Mouse (Mus musculus): ENCODE results near the gene Wwc1.

Wwc1 gene

DNA sequence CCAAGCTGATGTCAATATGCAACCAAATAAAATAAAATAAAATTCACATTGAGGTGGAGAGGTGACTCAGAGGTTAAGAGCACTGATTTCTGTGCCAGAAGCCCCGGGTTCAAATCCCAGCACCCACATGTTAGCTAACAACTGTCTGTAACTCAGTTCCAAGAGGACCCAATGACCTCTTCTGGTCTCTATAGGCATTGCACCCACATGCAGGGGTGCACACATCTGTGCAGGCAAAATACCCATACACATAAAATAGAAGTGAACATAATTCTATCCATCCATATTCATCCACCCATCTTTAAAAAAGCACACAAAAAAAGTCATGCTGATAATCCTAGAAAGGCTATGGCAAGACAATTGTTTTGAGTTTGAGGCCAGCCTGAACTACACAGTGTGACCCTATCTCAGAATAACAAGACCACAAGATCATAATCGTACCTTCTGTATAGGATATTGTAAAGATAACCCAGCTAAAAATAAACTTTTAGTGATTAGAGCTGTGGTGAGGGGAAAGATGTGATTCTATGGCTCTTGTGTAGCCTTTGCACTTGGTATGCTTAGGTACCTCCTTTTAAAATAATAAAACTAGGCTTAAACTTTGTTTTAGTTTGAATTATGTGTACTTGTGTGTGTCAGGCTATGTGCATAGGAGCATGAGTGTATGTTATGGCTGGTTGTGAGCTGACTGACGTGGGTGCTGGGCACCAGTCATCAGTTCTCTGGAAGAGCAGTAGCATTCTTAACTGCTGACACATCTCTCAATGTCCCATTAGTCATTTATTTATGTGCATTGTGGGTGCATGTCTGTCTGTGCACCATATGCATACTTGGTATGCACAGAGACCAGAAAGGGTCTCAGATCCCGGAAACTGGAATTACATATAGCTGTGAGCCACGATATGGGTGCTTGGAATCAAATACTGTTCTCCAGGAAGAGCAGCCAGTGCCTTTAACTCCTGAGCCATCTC is 142.9 kb downstream of the Wwc1 start:
- DNase-seq (ENCODE audit: low read depth), result peak; percentile 43

DNA sequence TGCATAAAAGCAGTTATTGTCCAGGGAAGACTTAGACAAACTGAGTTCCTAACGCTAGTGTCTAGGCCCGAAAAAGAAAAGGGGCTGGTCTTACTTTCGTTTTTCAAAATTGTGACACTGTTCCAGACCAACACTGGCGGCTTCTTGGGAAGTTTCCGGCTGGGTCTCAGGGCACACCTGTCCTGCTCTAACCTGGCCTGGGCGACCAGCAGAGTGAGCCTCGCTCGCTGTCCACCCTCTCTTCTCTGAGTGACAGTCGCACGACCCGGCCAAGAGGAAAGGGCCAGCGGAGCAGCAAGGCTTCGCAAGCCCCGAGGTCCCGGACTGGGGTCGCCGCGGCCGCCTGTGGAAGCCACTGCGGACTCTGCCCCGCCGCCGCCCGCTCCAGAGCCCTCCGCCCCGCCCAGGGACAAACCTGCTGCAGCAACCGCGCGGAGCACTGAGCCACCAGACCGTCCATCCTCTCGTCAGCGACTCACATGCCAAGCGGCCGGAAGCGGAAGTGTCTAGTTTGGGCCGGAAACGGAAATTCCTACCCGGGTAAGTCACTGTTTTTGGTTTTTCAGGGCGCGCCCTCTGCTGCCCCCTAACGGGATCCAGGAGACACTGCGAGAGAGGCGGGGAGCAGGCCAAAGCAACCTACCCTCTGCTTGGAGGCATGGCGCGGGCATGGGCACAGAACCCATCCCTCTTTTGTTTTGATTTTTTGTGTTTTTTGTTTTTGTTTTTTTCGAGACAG is 146.1 kb downstream of the Wwc1 start, which contains the start of gene Rars:
Rars (minus strand) TSS at position 485 of the 739 bp plus-strand sequence.
- peak; percentile 94 for DNase-seq (ENCODE audit: low read depth)

GRCm38 (mm10) chr11:35833270-35833669 is 147.1 kb downstream of the Wwc1 start:
- peak; percentile 31 for DNase-seq (ENCODE audit: low read depth)

DNA sequence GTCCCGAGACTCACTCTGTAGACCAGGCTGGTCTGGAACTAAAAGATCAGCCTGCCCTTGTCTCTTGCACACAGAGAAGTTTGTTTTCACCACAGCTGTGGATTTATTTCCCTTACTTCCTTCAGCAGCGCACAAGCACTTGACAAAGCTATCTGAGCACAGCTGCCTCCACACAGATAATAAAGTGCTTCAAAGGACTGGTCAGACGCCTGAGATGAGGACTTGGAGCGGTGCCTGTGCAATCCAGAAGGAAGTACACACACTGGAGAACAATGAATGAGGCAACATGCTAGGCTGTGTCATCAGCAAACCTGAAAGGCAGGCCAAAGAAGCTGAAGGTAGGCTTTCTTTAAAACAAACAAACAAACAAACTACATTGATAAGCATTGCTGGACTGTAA is 148.2 kb downstream of the Wwc1 start:
- no peak for DNase-seq (ENCODE audit: low read depth)

GRCm38 (mm10) chr11:35827714-35828113 is 152.6 kb downstream of the Wwc1 start:
- DNase-seq (ENCODE audit: low read depth), result peak; percentile 75

GRCm38 (mm10) chr11:35816316-35816715 is 164.0 kb downstream of the Wwc1 start:
- peak; percentile 54 for DNase-seq (ENCODE audit: low read depth)

- DNase-seq (ENCODE audit: low read depth), result no peak
These were observed 168.9 kb downstream of the Wwc1 start for GRCm38 (mm10) chr11:35811458-35811857.

DNA sequence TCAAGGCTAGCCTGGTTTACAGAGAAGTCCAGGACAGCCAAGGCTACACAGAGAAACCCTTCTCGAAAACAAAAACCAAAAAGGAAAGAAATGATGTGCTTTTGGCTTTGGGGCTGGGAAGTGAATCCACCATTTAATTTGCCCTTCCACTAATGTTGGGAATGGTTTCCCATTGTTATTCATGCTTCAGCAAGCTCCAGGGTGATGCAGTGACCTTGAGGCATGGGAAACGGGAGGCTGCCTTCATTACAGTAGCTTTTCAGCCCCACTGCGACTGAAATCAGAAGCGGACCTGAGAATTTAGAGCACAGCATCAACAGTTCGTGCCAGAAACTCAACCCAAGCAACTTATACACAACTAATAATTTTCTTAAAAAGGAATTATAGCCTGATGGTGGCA is 179.0 kb downstream of the Wwc1 start:
- DNase-seq (ENCODE audit: low read depth), result no peak

- DNase-seq (ENCODE audit: low read depth), result peak; percentile 40
These were observed 181.5 kb downstream of the Wwc1 start, which contains the start of gene Fbll1 for GRCm38 (mm10) chr11:35798874-35799273. Gene Fbll1, minus strand, starts transcription at chr11:35798884.

- DNase-seq (ENCODE audit: low read depth), result no peak
These were observed 181.9 kb downstream of the Wwc1 start for GRCm38 (mm10) chr11:35798495-35798820.

GRCm38 (mm10) chr11:35797751-35798494 is 182.4 kb downstream of the Wwc1 start:
- no peak for DNase-seq (ENCODE audit: low read depth)

GRCm38 (mm10) chr11:35792800-35793199 is 187.5 kb downstream of the Wwc1 start:
- DNase-seq (ENCODE audit: low read depth), result peak; percentile 18

- DNase-seq (ENCODE audit: low read depth), result no peak
These were observed 191.9 kb downstream of the Wwc1 start for GRCm38 (mm10) chr11:35788443-35788842.

Measured in 416B (cell line).